ENCODE assay signal across 8 mouse cellular contexts in genomic region chr13:14038911-14039291, GRCm38 (mm10). TPM values are rescaled to one million over a fixed set of nuclear protein-coding genes. Genes with fewer than 3 reads are reported as not detected.
DNase-seq lines count a peak whose midpoint lies in the region; ATAC-seq and TF ChIP-seq lines count a peak whose summit lies in the region.

No protein-coding gene starts in this region.

- peak overlapping the region; percentile 91 for H3K9ac ChIP-seq in intestine, embryonic 16.5 days (ENCODE audit: low read depth, low read length)

- peaks cover 22% of the 10 kb centered on the region for H3K36me3 ChIP-seq in erythroblast, embryonic 14.5 days (ENCODE audit: control insufficient read depth)
- no peaks in the 10 kb centered on the region for H3K36me3 ChIP-seq in intestine, embryonic 16.5 days (ENCODE audit: control insufficient read depth, insufficient read depth, low read length)

- no peak for ATAC-seq in erythroblast, adult 5-6 weeks (replicated peaks; ENCODE audit: low FRiP score, poor library complexity, severe bottlenecking)
- peak; percentile 27 for ATAC-seq in intestine, embryonic 16.5 days

- H3K27ac ChIP-seq in intestine, embryonic 16.5 days (ENCODE audit: low read length) = peak overlapping the region; percentile 48
- no peak overlapping the region for H3K27ac ChIP-seq in olfactory bulb, adult 2 months (ENCODE audit: insufficient read depth, low read depth, low read length)

- no peaks in the 10 kb centered on the region for H3K27me3 ChIP-seq in erythroblast, embryonic 14.5 days (ENCODE audit: control insufficient read depth)
- no peaks in the 10 kb centered on the region for H3K27me3 ChIP-seq in intestine, embryonic 16.5 days (replicated peaks; ENCODE audit: control insufficient read depth, insufficient read depth, low read length)

- peak overlapping the region; percentile 96 for H3K4me2 ChIP-seq in intestine, embryonic 16.5 days (ENCODE audit: low read depth, low read length)

- 0% methylated on average over 8 of the region's 8 CpGs for WGBS in intestine, embryonic 16.5 days
- 3% methylated on average over 8 of the region's 8 CpGs for WGBS in olfactory bulb, adult 2 months

- peak overlapping the region; percentile 70 for H3K4me3 ChIP-seq in erythroblast, embryonic 14.5 days (replicated peaks)
- peak overlapping the region; percentile 76 for H3K4me3 ChIP-seq in intestine, embryonic 16.5 days (ENCODE audit: low read length)
- peak overlapping the region; percentile 78 for H3K4me3 ChIP-seq in olfactory bulb, adult 2 months (ENCODE audit: insufficient read depth, low read depth, low read length)

- DNase-seq in right cerebral cortex, postnatal 10 days (ENCODE audit: low spot score in 2 of 2) = peak; percentile 28 to 36
- no peak for DNase-seq in right cerebral cortex, postnatal 25 days
- DNase-seq in layer of hippocampus, adult 18-20 months (ENCODE audit: low spot score in 2 of 2) = no peak
- DNase-seq in cerebellum, postnatal 14 days = no peak

- TF ChIP-seq CTCF in olfactory bulb, adult 2 months (IDR thresholded peaks at IDR 0.05; ENCODE audit: insufficient read depth, low read depth, low read length) = no peak

- no peak for TF ChIP-seq POLR2A in olfactory bulb, adult 2 months (IDR thresholded peaks at IDR 0.05; ENCODE audit: insufficient read depth, low read depth, low read length)

- peaks cover 3% of the 10 kb centered on the region for H3K9me3 ChIP-seq in erythroblast, embryonic 14.5 days (ENCODE audit: control insufficient read depth, low read length)
- no peaks in the 10 kb centered on the region for H3K9me3 ChIP-seq in intestine, embryonic 16.5 days (ENCODE audit: control insufficient read depth, low read length)

- H3K4me1 ChIP-seq in erythroblast, embryonic 14.5 days (ENCODE audit: control insufficient read depth) = peaks cover 56% of the 10 kb centered on the region
- H3K4me1 ChIP-seq in intestine, embryonic 16.5 days (ENCODE audit: control insufficient read depth, insufficient read depth, low read length) = peaks cover 9% of the 10 kb centered on the region
- H3K4me1 ChIP-seq in olfactory bulb, adult 2 months (ENCODE audit: control insufficient read depth, insufficient read depth, low read length) = peaks cover 3% of the 10 kb centered on the region

RNA-seq across cellular contexts. Expression of gene Tbce, which starts 0.5 kb away (rescaled TPM):
- polyA plus RNA-seq in erythroblast, embryonic 14.5 days (2012) = 0.36 and 0.59 TPM in 2 replicates
- total RNA-seq in erythroblast, adult 5-6 weeks (2015; ENCODE audit: low replicate concordance) = 54.1 and 95.3 TPM in 2 replicates
- 71.3 and 80.4 TPM in 2 replicates for total RNA-seq in erythroblast, adult 5-6 weeks (2017; ENCODE audit: low replicate concordance)
- 37.8 and 41.3 TPM in 2 replicates for polyA plus RNA-seq in intestine, embryonic 16.5 days (2015; fragmentation: Nextera tagmentation; extraction: Ambion mirVana)
- polyA plus RNA-seq in olfactory bulb, adult 2 months (2012; ENCODE audit: insufficient read depth, insufficient read length, low replicate concordance, missing spikeins) = not detected in 2 replicates
- total RNA-seq in layer of hippocampus, adult 18-20 months (2021) = 10 to 100 TPM; 64.9 to 67.3 TPM

RNA-seq across cellular contexts. Expression of gene Arid4b, which starts 24.1 kb away (rescaled TPM):
- polyA plus RNA-seq in erythroblast, embryonic 14.5 days (2012) = 0.57 and 0.62 TPM in 2 replicates
- total RNA-seq in erythroblast, adult 5-6 weeks (2015; ENCODE audit: low replicate concordance) = 102 and 126 TPM in 2 replicates
- total RNA-seq in erythroblast, adult 5-6 weeks (2017; ENCODE audit: low replicate concordance) = 186 and 206 TPM in 2 replicates
- polyA plus RNA-seq in intestine, embryonic 16.5 days (2015; fragmentation: Nextera tagmentation; extraction: Ambion mirVana) = 40.0 and 46.5 TPM in 2 replicates
- polyA plus RNA-seq in olfactory bulb, adult 2 months (2012; ENCODE audit: insufficient read depth, insufficient read length, low replicate concordance, missing spikeins) = not detected in 2 replicates
- 10 to 100 TPM; 48.0 to 49.7 TPM for total RNA-seq in layer of hippocampus, adult 18-20 months (2021)

RNA-seq across cellular contexts. Expression of gene Ggps1, which starts 24.4 kb away (rescaled TPM):
- polyA plus RNA-seq in erythroblast, embryonic 14.5 days (2012) = 0.13 and 0.23 TPM in 2 replicates
- total RNA-seq in erythroblast, adult 5-6 weeks (2015; ENCODE audit: low replicate concordance) = 13.4 and 34.7 TPM in 2 replicates
- total RNA-seq in erythroblast, adult 5-6 weeks (2017; ENCODE audit: low replicate concordance) = 25.8 and 30.6 TPM in 2 replicates
- polyA plus RNA-seq in intestine, embryonic 16.5 days (2015; fragmentation: Nextera tagmentation; extraction: Ambion mirVana) = 36.7 and 36.8 TPM in 2 replicates
- polyA plus RNA-seq in olfactory bulb, adult 2 months (2012; ENCODE audit: insufficient read depth, insufficient read length, low replicate concordance, missing spikeins) = 366 TPM in 1 of 2 replicates, not detected in the other
- total RNA-seq in layer of hippocampus, adult 18-20 months (2021) = 10 to 100 TPM; 52.9 to 60.1 TPM

Comparison
In these comparisons a context has a peak if more than half of its experiments do, and no peak if none do; other contexts are left out.
1. DNase-seq: peak in right cerebral cortex, postnatal 10 days (2 of 2); none in right cerebral cortex, postnatal 25 days (single experiment), layer of hippocampus, adult 18-20 months (0 of 2) and cerebellum, postnatal 14 days (0 of 2).
2. RNA of gene Tbce, which starts 0.5 kb away (polyA plus RNA-seq): 37.8 to 41.3 TPM in intestine, embryonic 16.5 days; 0.36 to 0.59 TPM in erythroblast, embryonic 14.5 days and not detected in olfactory bulb, adult 2 months; every median in the first group is over 10 times any median in the second.
3. RNA of gene Ggps1, which starts 24.4 kb away (polyA plus RNA-seq): 366 TPM in olfactory bulb, adult 2 months and 36.7 to 36.8 TPM in intestine, embryonic 16.5 days; 0.13 to 0.23 TPM in erythroblast, embryonic 14.5 days; every median in the first group is over 10 times any median in the second.
4. Peak in every context shown above with its lines, with median percentiles within 50 percentile points of each other: H3K4me3 ChIP-seq.